Mouse (Mus musculus) hindbrain, embryonic 14.5 days (tissue): ENCODE data around the gene Bmpr1b. TPM values are rescaled to one million over a fixed set of nuclear protein-coding genes. Genes with fewer than 3 reads are reported as not detected.

Experiments
- ATAC-seq: fragments of 200-750 bp; cut with Nextera tagmentation; 2 replicates; pipeline ENCODE4 v1.8.0; 2017; ENCODE audit warnings: moderate number of reproducible peaks, mild to moderate bottlenecking, moderate TSS enrichment, moderate library complexity; ENCODE audit not compliant: low FRiP score
- DNase-seq: peaks from one replicate; pipeline ENCODE4 v3.0.0-alpha.2; 2015; ENCODE audit warnings: low spot score
- H3K27ac ChIP-seq: fragments of 300-500 bp; sonication (generic); 2 replicates; pipeline ENCODE4 v1.5.1; 2014; ENCODE audit warnings: mild to moderate bottlenecking, moderate library complexity
- H3K27me3 ChIP-seq: fragments of 300-500 bp; sonication (generic); 2 replicates; pipeline ENCODE4 v1.6.1; 2014; ENCODE audit warnings: mild to moderate bottlenecking, low read length, mixed read lengths; ENCODE audit not compliant: control insufficient read depth, insufficient read depth
- H3K36me3 ChIP-seq: fragments of 300-500 bp; sonication (generic); replicated peaks from 2 replicates; pipeline ENCODE4 v1.6.1; 2014; ENCODE audit not compliant: control insufficient read depth, insufficient read depth
- H3K4me1 ChIP-seq: fragments of 300-500 bp; sonication (generic); replicated peaks from 2 replicates; pipeline ENCODE4 v1.6.1; 2014; ENCODE audit warnings: antibody characterized with exemption, low read length, mixed read lengths; ENCODE audit not compliant: control insufficient read depth, insufficient read depth
- H3K4me2 ChIP-seq: fragments of 300-500 bp; sonication (generic); replicated peaks from 2 replicates; pipeline ENCODE4 v1.6.1; 2014; ENCODE audit warnings: mild to moderate bottlenecking, moderate library complexity
- H3K4me3 ChIP-seq: fragments of 300-500 bp; sonication (generic); replicated peaks from 2 replicates; pipeline ENCODE4 v1.5.1; 2014; ENCODE audit warnings: mild to moderate bottlenecking, low read length
- H3K9ac ChIP-seq: fragments of 300-500 bp; sonication (generic); 2 replicates; pipeline ENCODE4 v1.6.1; 2014
- H3K9me3 ChIP-seq: fragments of 300-500 bp; sonication (generic); 2 replicates; pipeline ENCODE4 v1.6.1; 2016; ENCODE audit warnings: low read length; ENCODE audit not compliant: control insufficient read depth
- WGBS: fragments of 180-500 bp; shearing (Covaris S2); extraction: QIAGEN DNeasy Blood & Tissue Kit; methylation state at CpG from one replicate; pipeline ENCODE4 v1.1.7; 2014; 5-methylcytosine and 5-hydroxymethylcytosine counted together
- polyA plus RNA-seq: library from polyadenylated mRNA; unstranded; fragments of >200 nt; fragmentation: Nextera tagmentation; extraction: Ambion mirVana; gene quantifications from 2 replicates; pipeline ENCODE4 v1.2.1, GENCODE M21; 2014

Bmpr1b gene
- polyA plus RNA-seq, 1 experiment from 2014 or later: 4.1 TPM

DNA sequence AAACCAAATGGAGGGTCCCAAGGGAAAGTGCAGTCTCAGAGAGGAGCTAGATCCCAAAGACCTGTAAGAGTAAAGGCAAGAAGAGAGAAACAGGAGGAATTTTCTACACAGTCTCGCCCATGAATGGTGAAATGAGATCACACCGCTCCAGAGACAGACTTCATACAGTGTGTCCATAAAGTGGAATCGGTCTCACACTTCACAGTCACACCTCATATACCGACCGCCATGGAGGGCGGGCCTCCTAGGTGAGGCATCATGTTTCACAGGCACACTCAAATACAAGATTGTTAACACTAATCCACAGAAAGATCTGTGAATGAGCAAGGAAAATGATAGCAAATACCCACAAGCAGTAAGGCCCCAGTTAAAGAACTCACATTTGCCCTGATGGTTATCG is 149.5 kb downstream of the Bmpr1b start:
- Histone ChIP-seq H3K27ac (no peak overlapping the region), H3K4me3 (no peak overlapping the region), H3K9me3 (no peaks in the 10 kb centered on the region), H3K9ac (no peak overlapping the region), H3K4me1 (no peaks in the 10 kb centered on the region), H3K27me3 (no peaks in the 10 kb centered on the region), H3K36me3 (no peaks in the 10 kb centered on the region), H3K4me2 (no peak overlapping the region)
- WGBS: 92% methylated on average over 7 of the region's 7 CpGs
- no peak for DNase-seq
- no peak for ATAC-seq

DNA sequence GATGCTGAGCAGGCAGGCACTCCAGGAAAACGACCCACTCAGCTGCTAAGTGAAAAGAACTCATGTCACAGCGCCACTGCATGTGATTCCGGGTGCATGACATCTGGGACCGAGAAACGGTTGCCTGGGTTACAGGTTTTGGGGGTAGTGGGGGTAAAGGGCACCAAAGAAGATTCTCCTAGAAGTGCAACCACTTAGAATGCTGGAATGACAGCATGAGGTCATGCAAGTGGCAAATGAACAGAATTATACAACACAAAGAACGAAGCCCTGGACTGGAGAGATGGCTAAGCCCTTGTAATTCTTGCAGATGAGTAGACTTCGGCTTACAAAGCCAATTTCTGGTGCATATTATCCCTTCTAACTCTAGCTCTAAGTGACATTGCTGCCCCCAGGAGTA is 184.7 kb downstream of the Bmpr1b start:
- Histone ChIP-seq H3K27ac (no peak overlapping the region), H3K9ac (no peak overlapping the region), H3K4me2 (no peak overlapping the region), H3K9me3 (no peaks in the 10 kb centered on the region), H3K4me3 (no peak overlapping the region), H3K27me3 (no peaks in the 10 kb centered on the region), H3K36me3 (no peaks in the 10 kb centered on the region), H3K4me1 (no peaks in the 10 kb centered on the region)
- 34% methylated on average over 7 of the region's 7 CpGs for WGBS
- DNase-seq: no peak
- ATAC-seq: no peak

DNA sequence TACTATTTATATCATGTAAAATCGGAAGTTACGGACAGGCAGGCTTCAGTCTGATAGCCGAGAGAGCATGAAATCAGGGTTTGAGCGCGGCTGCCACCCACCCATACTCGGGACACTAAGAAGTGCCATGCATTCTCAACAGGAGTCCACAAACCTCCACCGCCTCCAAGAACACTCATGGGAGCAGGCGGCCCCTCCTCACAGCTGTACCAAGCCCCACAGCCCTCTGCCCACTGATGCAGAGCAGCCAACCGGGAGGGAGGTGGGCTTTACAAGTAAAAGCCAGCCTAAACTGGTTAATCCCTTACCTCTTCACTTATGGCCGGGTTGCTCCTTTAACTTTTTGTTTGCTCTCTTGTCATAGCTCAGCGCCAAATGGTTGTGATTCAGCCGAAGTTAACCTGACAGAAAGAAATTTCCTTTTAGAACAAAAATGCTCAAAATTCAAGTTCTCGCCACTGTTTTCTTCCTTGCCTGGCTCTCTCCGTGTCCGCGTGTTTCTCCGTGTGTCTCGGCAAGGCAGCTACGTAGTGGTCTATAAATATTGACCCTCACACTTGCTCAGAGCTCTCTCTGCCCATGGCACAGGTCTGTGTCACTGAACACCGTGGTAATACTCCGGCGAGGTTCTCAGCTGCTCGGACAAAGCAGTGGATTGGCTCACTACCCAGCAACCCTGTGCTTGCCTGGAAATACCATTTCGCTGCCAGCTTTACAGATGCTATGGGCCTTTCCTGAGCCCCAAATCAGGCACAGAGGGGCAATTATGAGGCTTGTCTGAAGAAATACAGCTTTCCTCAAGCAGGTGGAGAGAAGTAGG is 187.4 kb downstream of the Bmpr1b start:
- Histone ChIP-seq H3K4me3 (no peak overlapping the region), H3K27me3 (no peaks in the 10 kb centered on the region), H3K4me1 (no peaks in the 10 kb centered on the region), H3K27ac (peak overlapping the region; percentile 32; the same call in 1 of the 2 replicates), H3K4me2 (peak overlapping the region; percentile 24), H3K9ac (0 out of 2 replicates have a peak overlapping the region, but pooled peaks have one; percentile 5), H3K9me3 (no peaks in the 10 kb centered on the region), H3K36me3 (no peaks in the 10 kb centered on the region)
- ATAC-seq: peak; percentile 59; the same call in 1 of the 2 replicates
- peak; percentile 30 for DNase-seq
- WGBS: 67% methylated on average over 24 of the region's 24 CpGs

DNA sequence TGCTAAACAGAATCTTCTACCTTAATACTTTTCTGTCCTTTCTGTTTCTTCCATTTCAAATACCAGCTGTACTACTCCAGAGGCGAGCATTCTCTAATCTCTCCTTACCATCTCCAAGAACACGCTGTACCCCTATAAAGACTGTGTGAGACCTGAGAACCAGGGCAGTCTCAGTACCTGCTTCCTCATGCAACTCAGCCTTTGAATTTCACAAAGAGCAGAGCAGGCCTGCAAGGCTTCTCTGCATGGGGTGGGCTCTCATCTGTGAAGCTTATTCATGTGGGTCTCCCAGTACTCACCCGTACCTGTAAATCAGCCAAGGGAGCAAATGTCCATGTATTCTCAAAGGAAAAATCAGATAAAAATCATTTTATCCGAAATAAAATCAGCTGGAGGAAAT is 203.0 kb downstream of the Bmpr1b start:
- Histone ChIP-seq H3K9ac (no peak overlapping the region), H3K4me2 (no peak overlapping the region), H3K27me3 (no peaks in the 10 kb centered on the region), H3K4me1 (no peaks in the 10 kb centered on the region), H3K4me3 (no peak overlapping the region), H3K27ac (no peak overlapping the region), H3K36me3 (no peaks in the 10 kb centered on the region), H3K9me3 (no peaks in the 10 kb centered on the region)
- DNase-seq (no peak), ATAC-seq (no peak)
- WGBS: 55% methylated on average over 4 of the region's 4 CpGs

DNA sequence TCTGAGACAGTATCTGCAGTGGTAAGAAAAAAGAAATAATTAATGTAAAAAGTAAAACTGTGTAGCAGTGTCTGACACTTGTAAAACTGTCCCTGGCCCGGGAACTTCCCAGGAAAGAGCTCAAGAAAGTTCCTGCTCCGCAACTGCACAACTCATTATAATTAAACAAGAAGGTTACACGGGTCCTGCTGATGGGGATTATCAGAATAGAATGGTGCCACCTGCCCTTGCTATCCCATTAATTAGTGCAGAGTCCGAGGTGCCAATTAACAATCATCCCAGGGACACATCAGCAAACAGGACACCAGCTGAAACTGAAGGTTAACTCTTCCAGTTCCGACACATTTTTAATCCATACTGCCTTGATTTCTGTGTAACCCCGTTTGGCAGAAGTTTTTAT is 216.3 kb downstream of the Bmpr1b start:
- DNase-seq: no peak
- no peak overlapping the region for H3K4me2 ChIP-seq
- H3K4me3 ChIP-seq: no peak overlapping the region
- H3K36me3 ChIP-seq: no peaks in the 10 kb centered on the region
- H3K4me1 ChIP-seq: peaks cover 6% of the 10 kb centered on the region; the same call in 1 of the 2 replicates
- no peaks in the 10 kb centered on the region for H3K27me3 ChIP-seq
- WGBS: 39% methylated on average over 6 of the region's 6 CpGs
- no peak overlapping the region for H3K9ac ChIP-seq
- no peaks in the 10 kb centered on the region for H3K9me3 ChIP-seq
- H3K27ac ChIP-seq: no peak overlapping the region
- no peak for ATAC-seq

DNA sequence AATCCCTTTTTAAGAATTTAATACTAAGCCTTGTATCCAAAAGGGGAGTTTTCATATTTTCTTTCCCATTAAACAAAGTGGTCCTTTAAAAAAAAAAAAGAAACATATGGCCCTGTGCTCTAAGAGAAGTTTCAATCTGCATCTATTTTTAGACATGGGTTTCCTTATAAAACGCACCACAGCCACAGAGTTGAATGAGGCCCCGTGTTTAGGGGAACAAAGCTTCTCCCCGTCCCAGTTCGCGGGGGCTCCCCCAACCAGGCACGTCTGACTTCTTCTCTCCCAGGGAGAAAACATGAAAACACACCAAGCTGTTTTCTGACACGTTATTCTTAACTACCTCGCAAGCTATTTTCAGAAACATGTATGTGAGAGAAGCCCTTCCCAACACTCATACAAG is 218.6 kb downstream of the Bmpr1b start:
- Histone ChIP-seq H3K36me3 (no peaks in the 10 kb centered on the region), H3K9ac (no peak overlapping the region), H3K27ac (no peak overlapping the region), H3K4me3 (no peak overlapping the region), H3K27me3 (no peaks in the 10 kb centered on the region), H3K9me3 (no peaks in the 10 kb centered on the region), H3K4me2 (no peak overlapping the region), H3K4me1 (peaks cover 6% of the 10 kb centered on the region; the same call in 1 of the 2 replicates)
- ATAC-seq: no peak
- no peak for DNase-seq
- WGBS: 74% methylated on average over 8 of the region's 8 CpGs

DNA sequence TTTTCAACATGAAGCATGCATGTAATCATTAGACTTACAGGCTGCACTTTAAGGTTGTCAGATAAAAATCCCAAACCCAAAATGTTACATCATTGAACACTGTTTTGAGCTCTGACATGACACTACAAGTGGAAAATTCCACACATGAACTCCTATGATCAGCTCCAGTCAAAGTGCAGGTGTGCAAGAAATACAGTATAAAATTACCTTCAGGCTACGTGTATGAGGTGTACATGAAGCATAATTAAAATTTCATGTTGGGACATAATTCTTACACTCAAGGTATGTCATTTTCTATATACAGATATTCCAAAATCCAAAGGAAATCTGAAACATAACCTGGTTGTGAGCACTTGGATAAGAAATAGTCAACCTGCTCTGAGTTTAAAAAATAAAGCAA is 220.7 kb downstream of the Bmpr1b start:
- ATAC-seq (no peak), DNase-seq (no peak)
- no peaks in the 10 kb centered on the region for H3K9me3 ChIP-seq
- no peak overlapping the region for H3K4me3 ChIP-seq
- no peak overlapping the region for H3K9ac ChIP-seq
- no peak overlapping the region for H3K4me2 ChIP-seq
- no peaks in the 10 kb centered on the region for H3K36me3 ChIP-seq
- H3K4me1 ChIP-seq: peaks cover 6% of the 10 kb centered on the region; the same call in 1 of the 2 replicates
- H3K27me3 ChIP-seq: no peaks in the 10 kb centered on the region
- H3K27ac ChIP-seq: no peak overlapping the region
- WGBS: 89% methylated on average over 1 of the region's 1 CpGs

DNA sequence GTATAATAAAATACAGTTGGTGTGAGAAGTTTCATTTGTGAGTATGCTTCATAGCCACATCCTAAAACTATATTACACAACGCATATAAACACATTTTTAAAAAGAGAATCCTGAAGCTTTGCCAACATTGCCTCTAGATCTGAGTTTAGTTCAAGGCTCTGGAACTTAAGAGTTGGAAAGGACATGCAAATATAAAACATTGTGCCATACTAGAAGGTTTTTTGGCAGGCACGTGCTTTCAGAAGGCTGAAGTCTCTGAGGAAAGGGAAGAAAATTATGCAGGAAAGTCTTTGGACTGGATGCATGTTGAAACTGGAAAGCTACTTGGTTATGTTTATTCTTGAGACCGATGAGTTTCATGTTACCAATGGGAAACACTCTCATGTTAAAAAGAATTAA is 221.1 kb downstream of the Bmpr1b start:
- Histone ChIP-seq H3K27me3 (no peaks in the 10 kb centered on the region), H3K4me1 (peaks cover 6% of the 10 kb centered on the region; the same call in 1 of the 2 replicates), H3K36me3 (no peaks in the 10 kb centered on the region), H3K9ac (no peak overlapping the region), H3K4me3 (no peak overlapping the region), H3K27ac (no peak overlapping the region), H3K9me3 (no peaks in the 10 kb centered on the region), H3K4me2 (no peak overlapping the region)
- 82% methylated on average over 3 of the region's 3 CpGs for WGBS
- DNase-seq (no peak), ATAC-seq (no peak)

DNA sequence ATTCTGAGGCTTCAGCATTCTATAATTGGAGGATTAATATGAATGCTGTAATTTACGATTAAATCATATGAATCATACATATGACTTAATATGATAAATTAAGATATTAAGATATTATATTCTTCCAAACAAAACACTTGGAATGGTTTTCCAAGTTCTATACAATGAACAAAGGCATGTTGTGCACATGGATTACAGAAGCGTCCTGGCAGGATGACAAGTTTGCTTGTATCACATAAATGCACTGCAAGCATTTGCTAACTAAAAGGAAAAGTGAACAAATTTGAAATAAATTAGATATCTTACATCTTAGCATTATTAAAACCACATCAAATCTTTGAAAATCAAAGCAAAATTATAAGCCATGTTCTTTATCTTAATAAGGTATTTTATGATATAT is 222.4 kb downstream of the Bmpr1b start:
- DNase-seq: no peak
- H3K4me2 ChIP-seq: no peak overlapping the region
- H3K4me3 ChIP-seq: no peak overlapping the region
- peaks cover 6% of the 10 kb centered on the region; the same call in 1 of the 2 replicates for H3K4me1 ChIP-seq
- H3K9ac ChIP-seq: no peak overlapping the region
- no peaks in the 10 kb centered on the region for H3K27me3 ChIP-seq
- ATAC-seq: no peak
- no peaks in the 10 kb centered on the region for H3K9me3 ChIP-seq
- H3K36me3 ChIP-seq: no peaks in the 10 kb centered on the region
- no peak overlapping the region for H3K27ac ChIP-seq
- 83% methylated on average over 2 of the region's 2 CpGs for WGBS
